Mouse (Mus musculus) brown adipose tissue, adult 24 weeks (tissue): ENCODE results near the gene Cfap298. TPM values are rescaled to one million over a fixed set of nuclear protein-coding genes. Genes with fewer than 3 reads are reported as not detected.

Experiments used
- H3K27ac ChIP-seq: fragments of 200-500 bp; replicated peaks from 2 replicates; pipeline ENCODE4 v1.5.1; 2012; ENCODE audit warnings: low read depth, mild to moderate bottlenecking, low read length
- H3K4me1 ChIP-seq: fragments of 200-500 bp; 2 replicates; pipeline ENCODE4 v1.6.1; 2012; ENCODE audit warnings: low read length, mixed read lengths; ENCODE audit not compliant: control insufficient read depth, insufficient read depth, insufficient read length
- H3K4me3 ChIP-seq: fragments of 200-500 bp; 2 replicates; pipeline ENCODE4 v1.5.1; 2012; ENCODE audit warnings: low read depth, mild to moderate bottlenecking, low read length, moderate library complexity; ENCODE audit not compliant: insufficient read depth
- polyA plus RNA-seq: library from polyadenylated mRNA; stranded (reverse); fragments of >200 nt; gene quantifications from 2 replicates; pipeline ENCODE4 v1.2.4, GENCODE M21; 2012; ENCODE audit not compliant: missing spikeins, insufficient read depth, insufficient read length

Cfap298 gene
- polyA plus RNA-seq, 1 experiment, result 45.0 TPM

DNA sequence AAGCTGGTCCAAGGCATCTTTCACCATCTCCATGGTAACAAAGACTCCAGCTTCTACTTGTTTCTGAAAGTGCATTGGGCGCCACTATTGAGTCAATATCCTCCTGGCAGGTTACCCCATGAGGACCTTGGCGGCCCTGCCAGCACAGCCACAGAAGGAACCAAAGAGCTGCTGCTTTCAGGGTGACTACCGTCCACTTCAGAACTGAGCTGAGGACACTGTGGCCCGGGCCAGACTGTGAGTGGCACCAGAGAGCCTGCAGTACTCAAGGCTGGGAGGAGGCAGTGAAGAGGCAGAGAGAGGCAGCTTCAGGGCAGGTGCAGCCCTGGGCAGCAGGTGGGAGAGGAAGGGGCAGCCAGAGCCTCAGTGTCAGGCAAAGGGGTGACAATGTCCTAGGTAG, 7.5 kb downstream of the Cfap298 start:
- Histone ChIP-seq H3K4me1 (peaks cover 5% of the 10 kb centered on the region; the same call in 1 of the 2 replicates), H3K4me3 (no peak overlapping the region), H3K27ac (no peak overlapping the region)

GRCm38 (mm10) chr16:90925461-90925860, 9.5 kb downstream of the Cfap298 start:
- peaks cover 5% of the 10 kb centered on the region; the same call in 1 of the 2 replicates for H3K4me1 ChIP-seq
- peak overlapping the region; percentile 65 for H3K27ac ChIP-seq
- no peak overlapping the region for H3K4me3 ChIP-seq

DNA sequence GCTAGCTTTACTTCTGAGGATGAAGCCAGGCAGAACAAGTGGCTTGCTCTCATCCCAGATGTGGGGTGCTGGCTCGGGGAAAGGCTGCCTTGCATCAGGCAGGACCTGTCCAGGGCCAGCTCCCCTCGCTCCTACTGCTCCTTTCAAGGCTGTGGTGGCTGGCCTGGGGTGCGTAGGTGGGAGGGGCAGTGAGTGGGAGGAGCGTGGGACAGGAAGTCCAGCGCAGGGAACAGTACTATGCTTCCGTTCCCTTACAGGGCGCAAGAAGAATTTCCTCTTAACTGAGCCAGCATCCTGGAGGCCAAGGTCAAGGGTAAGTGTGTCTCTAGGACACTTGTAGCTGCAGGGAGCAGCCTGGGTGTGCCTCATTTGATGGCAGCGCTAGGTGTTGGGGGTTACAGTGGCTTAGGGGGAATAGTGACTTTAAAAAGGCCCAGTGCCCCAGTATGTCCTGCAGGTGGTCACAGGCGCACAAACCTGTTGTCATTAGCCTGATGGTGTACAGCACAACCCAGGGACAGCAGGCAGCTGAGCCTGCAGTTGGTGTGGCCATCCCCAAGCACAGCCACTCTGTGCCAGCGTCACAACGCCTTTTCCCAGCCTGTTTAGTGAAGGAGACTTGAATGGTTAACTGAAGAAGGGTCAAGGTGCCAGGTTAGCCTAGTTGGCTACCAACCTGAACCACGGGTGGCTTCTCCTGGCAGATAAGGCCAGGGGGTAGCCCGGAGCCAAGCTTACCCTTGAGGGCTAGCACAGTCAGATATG, 10.1 kb downstream of the Cfap298 start:
- peak overlapping the region; percentile 87 for H3K27ac ChIP-seq
- H3K4me3 ChIP-seq, result no peak overlapping the region
- H3K4me1 ChIP-seq, result peaks cover 5% of the 10 kb centered on the region; the same call in 1 of the 2 replicates

GRCm38 (mm10) chr16:90921471-90922159, 13.3 kb downstream of the Cfap298 start:
- H3K27ac ChIP-seq, result no peak overlapping the region
- peaks cover 5% of the 10 kb centered on the region; the same call in 1 of the 2 replicates for H3K4me1 ChIP-seq
- no peak overlapping the region for H3K4me3 ChIP-seq

GRCm38 (mm10) chr16:90917156-90917555, 17.8 kb downstream of the Cfap298 start:
- no peak overlapping the region for H3K27ac ChIP-seq
- peaks cover 3% of the 10 kb centered on the region; the same call in 1 of the 2 replicates for H3K4me1 ChIP-seq
- no peak overlapping the region for H3K4me3 ChIP-seq

GRCm38 (mm10) chr16:90916040-90916481, 18.9 kb downstream of the Cfap298 start:
- H3K4me1 ChIP-seq, result peaks cover 3% of the 10 kb centered on the region; the same call in 1 of the 2 replicates
- 0 out of 2 replicates have a peak overlapping the region, but pooled peaks have one; percentile 4 for H3K4me3 ChIP-seq
- peak overlapping the region; percentile 77 for H3K27ac ChIP-seq

DNA sequence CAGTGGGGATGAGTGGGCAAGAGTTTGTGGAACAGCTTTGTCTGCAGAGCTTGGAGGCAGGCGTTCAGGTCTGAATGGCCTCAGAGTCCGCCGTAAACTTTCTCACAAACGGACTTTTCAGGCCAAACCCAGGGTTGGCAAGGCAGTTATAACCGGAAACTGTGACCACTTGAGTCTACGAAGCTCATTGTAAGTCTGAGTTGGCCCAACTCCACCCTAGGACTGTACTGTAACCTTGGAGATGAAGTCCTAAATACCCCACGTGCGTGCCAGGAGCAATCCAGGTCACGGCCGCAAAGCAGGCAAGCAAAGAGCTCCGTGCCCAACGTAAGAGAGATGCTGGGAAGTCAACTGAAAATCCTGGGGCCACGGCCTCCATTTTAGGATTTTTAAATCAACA, 23.1 kb downstream of the Cfap298 start:
- no peak overlapping the region for H3K27ac ChIP-seq
- no peak overlapping the region for H3K4me3 ChIP-seq
- peaks cover 6% of the 10 kb centered on the region; the same call in 1 of the 2 replicates for H3K4me1 ChIP-seq

DNA sequence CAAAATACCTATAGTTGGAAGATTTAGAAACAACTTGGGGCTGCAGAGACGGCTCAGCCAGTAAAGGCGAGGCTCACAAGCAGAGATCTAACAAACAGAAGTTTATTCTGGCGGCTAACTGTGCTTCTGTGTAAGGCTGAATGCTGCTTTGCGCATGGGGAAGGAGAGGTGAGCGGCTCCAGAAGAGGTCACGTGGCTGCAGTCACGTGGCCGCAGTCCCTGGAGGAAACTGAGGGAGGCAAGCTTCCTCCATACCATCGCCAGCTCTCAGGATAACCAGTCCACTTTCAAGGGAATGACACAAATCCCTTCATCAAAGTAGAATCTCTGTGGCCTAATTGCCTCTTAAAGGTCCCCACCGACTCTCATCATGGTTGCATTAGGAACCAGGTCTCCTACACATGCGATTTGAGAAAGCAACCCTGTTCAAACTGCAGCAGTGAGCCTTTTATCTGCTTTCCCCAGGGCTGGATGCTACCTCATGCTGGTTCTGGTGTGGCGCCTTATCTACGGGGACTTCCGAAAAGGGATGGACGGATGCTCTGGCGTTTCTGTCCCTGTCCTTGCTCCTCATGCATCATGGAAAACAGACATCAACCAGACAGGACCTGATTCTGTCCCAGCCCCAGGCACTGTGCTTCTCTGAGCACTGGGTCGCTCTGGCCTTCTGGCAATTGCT, 23.9 kb downstream of the Cfap298 start:
- 0 out of 2 replicates have a peak, but pooled peaks cover 2% of the 10 kb centered on the region for H3K4me1 ChIP-seq
- no peak overlapping the region for H3K27ac ChIP-seq
- H3K4me3 ChIP-seq, result no peak overlapping the region

- Histone ChIP-seq H3K4me3 (no peak overlapping the region), H3K27ac (no peak overlapping the region), H3K4me1 (0 out of 2 replicates have a peak, but pooled peaks cover 2% of the 10 kb centered on the region)
Measured at GRCm38 (mm10) chr16:90907250-90907649, 27.7 kb downstream of the Cfap298 start.

GRCm38 (mm10) chr16:90903300-90903699, 31.6 kb downstream of the Cfap298 start:
- no peak overlapping the region for H3K27ac ChIP-seq
- H3K4me3 ChIP-seq, result no peak overlapping the region
- 0 out of 2 replicates have a peak, but pooled peaks cover 2% of the 10 kb centered on the region for H3K4me1 ChIP-seq

GRCm38 (mm10) chr16:90901364-90901763, 33.5 kb downstream of the Cfap298 start:
- Histone ChIP-seq H3K4me3 (no peak overlapping the region), H3K4me1 (no peaks in the 10 kb centered on the region), H3K27ac (no peak overlapping the region)

GRCm38 (mm10) chr16:90899498-90899897, 35.4 kb downstream of the Cfap298 start:
- no peak overlapping the region for H3K4me3 ChIP-seq
- H3K27ac ChIP-seq, result no peak overlapping the region
- no peaks in the 10 kb centered on the region for H3K4me1 ChIP-seq

DNA sequence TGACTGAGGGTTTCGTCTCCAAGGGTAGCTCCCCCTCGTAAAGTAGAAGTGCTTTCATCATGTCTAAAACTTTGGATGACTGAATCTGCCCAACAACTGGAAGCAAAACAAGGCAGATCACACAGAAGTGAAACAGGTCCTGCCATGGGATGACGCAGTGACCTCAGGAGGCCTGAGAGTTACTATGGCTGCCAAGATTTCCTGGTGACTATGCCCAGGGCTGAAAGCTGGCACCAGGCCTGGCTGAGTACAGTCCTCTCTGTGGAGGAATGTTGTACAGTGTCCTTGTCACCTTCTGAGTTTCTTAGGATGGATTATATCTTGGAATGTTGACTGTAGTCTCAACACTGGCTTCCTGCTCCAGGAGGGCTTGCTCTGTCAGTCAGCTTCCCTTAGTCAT, 37.3 kb downstream of the Cfap298 start:
- Histone ChIP-seq H3K27ac (no peak overlapping the region), H3K4me3 (no peak overlapping the region), H3K4me1 (no peaks in the 10 kb centered on the region)

DNA sequence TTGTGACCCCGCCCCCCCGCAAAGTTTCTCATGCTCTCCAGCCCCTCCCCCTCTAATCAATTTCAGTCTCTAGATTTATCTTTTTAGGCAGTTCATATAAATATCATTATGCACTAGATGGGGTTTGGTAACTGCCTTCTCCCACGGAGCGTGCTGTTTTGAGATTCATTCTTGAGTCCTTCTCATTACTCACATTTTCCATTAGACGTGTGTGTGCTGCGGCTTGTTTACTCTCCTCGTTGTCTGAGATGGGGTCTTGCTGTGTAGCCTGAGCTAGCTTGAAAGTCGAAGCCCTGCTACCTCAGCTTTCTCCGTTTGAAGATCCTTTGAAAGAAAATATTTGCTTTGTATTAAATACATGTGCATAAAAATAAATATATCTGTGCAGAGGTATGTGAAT, 41.1 kb downstream of the Cfap298 start:
- no peak overlapping the region for H3K27ac ChIP-seq
- H3K4me3 ChIP-seq, result no peak overlapping the region
- H3K4me1 ChIP-seq, result peaks cover 5% of the 10 kb centered on the region

GRCm38 (mm10) chr16:90893019-90893418, 41.9 kb downstream of the Cfap298 start:
- no peak overlapping the region for H3K27ac ChIP-seq
- no peak overlapping the region for H3K4me3 ChIP-seq
- H3K4me1 ChIP-seq, result peaks cover 5% of the 10 kb centered on the region
